Mouse (Mus musculus) olfactory bulb, adult 2 months (tissue): Measurements from ENCODE around the gene Plcxd2. TPM values are rescaled to one million over a fixed set of nuclear protein-coding genes. Genes with fewer than 3 reads are reported as not detected.
A peak's percentile ranks its signal among the peaks of the same experiment; 100 is the strongest.

ENCODE experiments used
- H3K27ac ChIP-seq: fragments of 200-500 bp; 2 replicates; pipeline ENCODE4 v1.5.1; 2012; ENCODE audit warnings: low read depth, low read length; ENCODE audit not compliant: insufficient read depth
- H3K4me1 ChIP-seq: fragments of 200-500 bp; 2 replicates; pipeline ENCODE4 v1.6.1; 2012; ENCODE audit warnings: low read length; ENCODE audit not compliant: control insufficient read depth, insufficient read depth
- H3K4me3 ChIP-seq: fragments of 200-500 bp; 2 replicates; pipeline ENCODE4 v1.5.1; 2012; ENCODE audit warnings: mild to moderate bottlenecking, low read depth, low read length, moderate library complexity; ENCODE audit not compliant: insufficient read depth
- CTCF ChIP-seq: fragments of 200-500 bp; IDR thresholded peaks from 2 replicates; pipeline ENCODE4 v1.5.1; 2012; ENCODE audit warnings: low read depth, mild to moderate bottlenecking, low read length, moderate library complexity; ENCODE audit not compliant: insufficient read depth
- POLR2A ChIP-seq: fragments of 200-500 bp; IDR thresholded peaks from 2 replicates; pipeline ENCODE4 v1.6.1; 2012; ENCODE audit warnings: mild to moderate bottlenecking, low read depth, low read length, moderate library complexity; ENCODE audit not compliant: insufficient read depth
- WGBS: fragments of 180-500 bp; shearing (Covaris S2); methylation state at CpG from one replicate; pipeline ENCODE4 v1.1.7; 2018; 5-methylcytosine and 5-hydroxymethylcytosine counted together
- polyA plus RNA-seq: library from polyadenylated mRNA; stranded (reverse); fragments of >200 nt; gene quantifications from 2 replicates; pipeline ENCODE4 v1.2.4, GENCODE M21; 2012; ENCODE audit warnings: low replicate concordance; ENCODE audit not compliant: missing spikeins, insufficient read depth, insufficient read length

The Plcxd2 gene
- polyA plus RNA-seq, 1 experiment = not detected

DNA sequence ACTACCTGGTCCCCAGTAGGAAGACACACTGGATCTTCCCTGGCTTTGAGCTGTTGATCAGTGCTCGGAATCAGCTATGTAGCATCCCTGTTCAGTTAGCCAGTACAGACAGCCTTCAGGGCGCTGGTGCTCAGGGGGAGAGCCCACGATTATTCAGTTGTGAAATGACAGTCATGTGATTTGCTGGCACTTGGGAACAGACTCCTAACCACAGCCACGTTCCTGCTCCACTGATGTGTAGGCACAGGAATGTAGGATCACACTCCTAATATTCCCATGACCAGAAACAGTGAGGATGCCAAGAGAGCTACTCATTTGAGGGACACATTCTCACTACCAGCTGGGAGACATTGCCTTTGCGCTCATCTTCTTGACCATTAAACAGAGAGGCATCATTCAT is 41.3 kb downstream of the Plcxd2 start:
- Histone ChIP-seq H3K27ac (no peak overlapping the region), H3K4me3 (no peak overlapping the region), H3K4me1 (no peaks in the 10 kb centered on the region)
- 81% methylated on average over 5 of the region's 5 CpGs for WGBS
- TF ChIP-seq CTCF = no peak

DNA sequence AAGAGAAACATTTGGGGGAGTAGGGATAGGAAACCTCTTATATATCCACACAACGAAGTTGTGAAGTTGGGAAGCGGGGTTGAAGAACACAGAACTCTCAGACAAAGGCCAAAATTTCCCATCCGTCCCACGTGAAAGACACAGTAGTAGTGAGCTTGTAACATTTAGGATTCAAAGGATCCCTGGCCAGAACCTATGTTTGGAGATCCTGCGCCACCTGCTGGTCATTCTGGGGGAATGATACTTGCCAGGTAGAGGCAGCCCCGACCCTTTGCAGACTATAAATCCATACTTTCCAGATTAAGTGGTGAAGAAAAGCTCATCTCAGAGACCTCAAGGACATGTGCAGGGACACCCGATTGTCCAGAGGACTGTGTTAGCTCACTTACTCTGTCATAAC is 42.5 kb downstream of the Plcxd2 start:
- Histone ChIP-seq H3K4me3 (no peak overlapping the region), H3K27ac (no peak overlapping the region), H3K4me1 (no peaks in the 10 kb centered on the region)
- TF ChIP-seq CTCF = 0 out of 2 replicates have a peak, but pooled peaks have one; percentile 13
- no peak for TF ChIP-seq POLR2A
- WGBS = 9% methylated on average over 7 of the region's 7 CpGs

DNA sequence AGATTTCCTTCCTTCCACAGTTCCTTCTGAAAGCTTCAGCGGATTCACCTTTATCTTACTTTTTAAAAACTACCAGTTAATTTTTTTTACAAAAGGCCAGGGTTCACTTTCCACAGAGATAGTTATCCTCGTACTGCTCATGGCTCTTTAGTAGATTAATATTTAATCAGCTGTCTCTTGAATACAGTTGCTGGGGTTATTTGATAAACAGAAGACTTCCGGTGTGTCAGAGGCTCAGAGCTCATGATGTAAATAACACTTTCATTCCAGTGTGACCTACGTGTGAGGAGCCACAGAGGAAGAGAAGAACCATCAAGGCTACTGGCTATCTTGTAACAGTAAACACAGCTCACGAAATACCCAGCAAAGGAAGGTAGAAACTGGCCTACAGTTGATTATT is 43.4 kb downstream of the Plcxd2 start:
- no peak for TF ChIP-seq POLR2A
- H3K27ac ChIP-seq = no peak overlapping the region
- WGBS = 87% methylated on average over 5 of the region's 5 CpGs
- H3K4me1 ChIP-seq = no peaks in the 10 kb centered on the region
- no peak overlapping the region for H3K4me3 ChIP-seq

DNA sequence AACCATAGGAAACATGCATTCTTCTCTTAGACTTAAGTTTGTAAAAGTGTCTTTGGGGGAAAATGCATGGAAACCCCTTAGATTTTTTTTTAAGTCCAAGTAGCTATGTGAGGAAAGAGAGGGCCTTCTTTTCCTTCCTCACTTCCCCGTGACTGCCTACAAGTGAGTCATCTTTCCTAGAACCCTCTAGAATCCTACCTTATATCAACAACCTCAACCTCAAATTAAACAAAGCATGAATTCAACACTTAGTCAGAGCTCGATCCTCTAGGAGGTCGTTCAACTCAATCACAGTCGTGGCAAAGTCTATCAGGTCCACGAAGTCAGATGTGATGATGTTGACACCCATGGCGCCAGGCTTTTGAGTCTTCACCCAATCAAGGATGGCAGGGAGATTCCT is 45.2 kb downstream of the Plcxd2 start:
- 91% methylated on average over 6 of the region's 6 CpGs for WGBS
- Histone ChIP-seq H3K27ac (no peak overlapping the region), H3K4me1 (no peaks in the 10 kb centered on the region), H3K4me3 (no peak overlapping the region)
- TF ChIP-seq CTCF (no peak), POLR2A (no peak)

DNA sequence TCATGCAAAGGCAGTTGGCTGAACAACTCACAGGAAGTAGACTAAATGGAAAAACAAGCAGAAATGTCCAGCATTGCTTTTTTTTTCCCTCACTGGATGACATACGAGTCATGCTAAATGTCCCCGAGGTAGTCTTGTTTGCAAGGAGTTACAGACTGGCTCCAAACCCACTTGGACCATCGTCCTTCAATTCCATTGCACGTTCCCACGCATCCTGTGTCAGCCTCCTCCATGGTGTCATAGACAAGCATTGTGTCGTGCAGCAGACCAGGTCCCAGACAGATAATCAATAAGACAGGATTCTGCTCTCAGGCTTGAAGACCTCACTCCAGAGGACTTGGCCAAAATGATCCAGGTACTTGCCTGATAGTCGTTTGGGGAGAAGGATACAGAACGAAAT is 46.2 kb downstream of the Plcxd2 start:
- no peak for TF ChIP-seq CTCF
- no peak for TF ChIP-seq POLR2A
- 91% methylated on average over 8 of the region's 8 CpGs for WGBS
- no peak overlapping the region for H3K27ac ChIP-seq
- H3K4me1 ChIP-seq = no peaks in the 10 kb centered on the region
- no peak overlapping the region for H3K4me3 ChIP-seq

DNA sequence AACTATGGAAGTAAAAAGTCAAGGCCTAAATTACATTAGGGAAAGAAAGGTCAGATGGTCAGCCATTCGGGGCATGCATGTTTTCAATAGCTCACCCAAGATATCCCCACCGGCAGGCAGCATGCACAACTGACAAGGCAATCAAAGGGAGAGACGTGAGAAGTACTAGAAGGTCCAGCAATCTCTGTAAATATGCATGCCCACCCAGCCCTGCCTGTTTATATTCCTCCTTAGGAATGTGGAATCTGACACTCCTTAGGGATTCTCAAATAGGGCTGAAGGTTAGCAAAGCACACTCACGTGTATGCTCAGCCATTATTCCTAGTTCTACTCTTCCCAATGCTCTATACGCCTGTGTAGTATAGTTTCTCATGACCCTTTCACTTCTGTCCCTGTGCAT is 46.9 kb downstream of the Plcxd2 start:
- Histone ChIP-seq H3K4me3 (no peak overlapping the region), H3K27ac (no peak overlapping the region), H3K4me1 (no peaks in the 10 kb centered on the region)
- 86% methylated on average over 5 of the region's 5 CpGs for WGBS
- TF ChIP-seq CTCF (no peak), POLR2A (no peak)

DNA sequence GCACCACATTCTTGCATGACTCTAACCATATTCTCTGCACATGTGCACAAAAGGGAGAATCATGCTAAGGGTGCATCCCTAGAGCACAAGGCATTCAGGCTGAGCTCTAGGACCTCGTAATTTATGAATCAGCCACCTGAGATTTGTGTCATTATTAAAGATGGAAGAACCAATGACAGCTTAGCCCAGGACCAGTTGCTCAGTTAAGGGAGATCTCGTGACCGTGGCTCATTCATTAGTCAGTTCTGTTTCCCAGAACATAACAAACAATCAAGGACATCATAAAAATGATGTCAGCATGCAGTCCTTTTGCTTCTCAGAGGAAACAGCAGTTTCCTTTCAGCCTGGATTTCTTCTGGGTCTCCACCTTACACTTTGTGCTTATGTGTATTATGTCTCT is 49.0 kb downstream of the Plcxd2 start:
- no peak for TF ChIP-seq CTCF
- no peak for TF ChIP-seq POLR2A
- WGBS = 86% methylated on average over 3 of the region's 3 CpGs
- H3K4me3 ChIP-seq = no peak overlapping the region
- H3K4me1 ChIP-seq = no peaks in the 10 kb centered on the region
- no peak overlapping the region for H3K27ac ChIP-seq

DNA sequence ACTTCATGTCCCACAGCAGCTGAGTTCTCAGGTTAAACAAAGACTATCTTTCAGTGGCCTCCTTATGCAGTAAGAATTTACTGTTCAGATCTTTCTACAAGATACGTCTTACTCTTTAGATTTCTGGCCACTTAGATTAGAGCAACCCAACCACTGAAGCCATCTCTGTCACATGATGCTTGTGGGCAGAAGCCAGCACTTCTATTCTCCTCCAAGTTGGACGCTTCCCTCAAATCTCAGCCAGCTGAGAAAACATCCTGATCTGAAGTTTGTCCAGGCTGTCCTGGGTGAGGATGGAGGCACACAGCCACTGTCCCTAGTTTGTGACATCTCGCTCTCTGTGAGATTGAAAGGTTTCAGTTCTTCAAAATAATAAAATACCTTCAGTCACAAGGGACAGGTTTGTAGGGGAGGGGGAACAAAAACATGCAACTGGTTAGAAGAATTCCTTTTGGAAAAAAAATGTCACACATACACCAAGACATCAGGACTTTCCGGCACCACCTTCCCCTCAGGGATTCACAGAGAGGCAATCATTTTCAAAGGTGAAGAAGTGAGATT is 53.5 kb downstream of the Plcxd2 start:
- Histone ChIP-seq H3K27ac (no peak overlapping the region), H3K4me1 (no peaks in the 10 kb centered on the region), H3K4me3 (no peak overlapping the region)
- TF ChIP-seq POLR2A (no peak), CTCF (no peak)
- 79% methylated on average over 4 of the region's 4 CpGs for WGBS

DNA sequence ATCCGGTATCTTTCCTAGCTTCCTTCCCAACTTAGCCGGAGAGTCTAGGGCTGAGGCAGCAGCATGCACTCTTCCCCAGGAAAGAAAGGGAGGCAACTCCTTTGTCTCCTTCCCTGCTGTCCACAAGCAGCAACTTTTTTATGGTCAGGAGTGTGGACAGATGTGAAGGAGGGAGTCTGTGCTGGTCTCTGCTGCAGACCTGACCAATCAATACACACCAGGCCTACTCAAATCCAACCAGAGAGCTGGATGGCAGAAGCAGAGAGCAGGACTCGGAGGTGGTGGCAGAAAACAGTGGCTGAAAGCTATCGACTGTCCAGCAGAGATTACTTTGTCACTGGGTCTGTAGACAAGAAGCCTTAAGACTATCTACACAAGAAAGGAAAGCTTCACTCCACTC is 56.6 kb downstream of the Plcxd2 start, which contains the start of gene Phldb2:
Gene Phldb2 (minus strand): TSS at position 205 of the 400 bp plus-strand sequence.
- no peak within 1 kb of the TSS for H3K27ac ChIP-seq
- H3K4me1 ChIP-seq = no peaks in the 10 kb centered on the region
- no peak within 1 kb of the TSS for H3K4me3 ChIP-seq
- 91% methylated on average over 4 of the region's 4 CpGs for WGBS
- no peak for TF ChIP-seq POLR2A
- no peak for TF ChIP-seq CTCF

DNA sequence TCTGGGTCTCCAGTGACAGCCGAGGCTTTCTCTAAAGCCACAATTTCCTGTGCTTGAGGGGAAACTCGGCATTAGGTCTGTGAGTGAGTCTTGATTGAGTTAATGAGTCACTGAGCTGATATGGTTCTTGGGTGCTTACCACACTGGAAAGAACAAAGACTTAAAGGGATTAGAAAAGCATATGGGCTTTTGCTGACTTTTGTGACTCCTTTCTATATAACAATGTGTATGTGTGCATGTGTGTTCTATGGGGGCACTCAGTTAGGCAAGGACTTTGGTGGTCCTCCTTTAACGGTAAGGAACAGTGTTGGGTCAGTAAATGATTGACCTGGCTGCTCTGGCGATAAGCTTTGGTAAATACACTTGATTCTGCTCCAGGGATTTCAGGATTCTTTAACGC is 57.5 kb downstream of the Plcxd2 start:
- WGBS = 62% methylated on average over 5 of the region's 5 CpGs
- no peaks in the 10 kb centered on the region for H3K4me1 ChIP-seq
- TF ChIP-seq POLR2A (no peak), CTCF (no peak)
- H3K27ac ChIP-seq = no peak overlapping the region
- H3K4me3 ChIP-seq = no peak overlapping the region
